Mouse (Mus musculus) limb, embryonic 13.5 days (tissue): ENCODE data around the gene Ubr2. TPM values are rescaled to one million over a fixed set of nuclear protein-coding genes. Genes with fewer than 3 reads are reported as not detected.

ENCODE experiments used
- ATAC-seq: fragments of 200-750 bp; cut with Nextera tagmentation; 2 replicates; pipeline ENCODE4 v1.8.0; 2017; ENCODE audit warnings: low read depth, moderate number of reproducible peaks, moderate TSS enrichment; ENCODE audit not compliant: low FRiP score
- H3K27ac ChIP-seq: fragments of 300-500 bp; sonication (generic); 2 replicates; pipeline ENCODE4 v1.5.1; 2015; ENCODE audit warnings: inconsistent platforms, mild to moderate bottlenecking, moderate library complexity
- H3K27me3 ChIP-seq: fragments of 300-500 bp; sonication (generic); 2 replicates; pipeline ENCODE4 v1.6.1; 2015; ENCODE audit warnings: mild to moderate bottlenecking, inconsistent platforms
- H3K36me3 ChIP-seq: fragments of 300-500 bp; sonication (generic); 2 replicates; pipeline ENCODE4 v1.6.1; 2015; ENCODE audit warnings: inconsistent platforms, mild to moderate bottlenecking, moderate library complexity
- H3K4me1 ChIP-seq: fragments of 300-500 bp; sonication (generic); 2 replicates; pipeline ENCODE4 v1.6.1; 2015; ENCODE audit warnings: inconsistent platforms
- H3K4me2 ChIP-seq: fragments of 300-500 bp; sonication (generic); replicated peaks from 2 replicates; pipeline ENCODE4 v1.6.1; 2015; ENCODE audit warnings: inconsistent platforms, mild to moderate bottlenecking, moderate library complexity
- H3K4me3 ChIP-seq: fragments of 300-500 bp; sonication (generic); 2 replicates; pipeline ENCODE4 v1.5.1; 2015; ENCODE audit warnings: moderate library complexity, mild to moderate bottlenecking, inconsistent platforms
- H3K9ac ChIP-seq: fragments of 300-500 bp; sonication (generic); 2 replicates; pipeline ENCODE4 v1.6.1; 2015; ENCODE audit warnings: mild to moderate bottlenecking, inconsistent platforms
- H3K9me3 ChIP-seq: fragments of 300-500 bp; sonication (generic); 2 replicates; pipeline ENCODE4 v1.6.1; 2016; ENCODE audit warnings: inconsistent platforms
- WGBS: fragments of 180-500 bp; shearing (Covaris S2); methylation state at CpG from one replicate; pipeline ENCODE4 v1.1.7; 2015; 5-methylcytosine and 5-hydroxymethylcytosine counted together
- polyA plus RNA-seq: library from polyadenylated mRNA; unstranded; fragments of >200 nt; fragmentation: Nextera tagmentation; extraction: Ambion mirVana; gene quantifications from 2 replicates; pipeline ENCODE4 v1.2.1, GENCODE M21; 2015

Ubr2 gene
- polyA plus RNA-seq, 1 experiment from 2014 or later: 18.0 TPM

GRCm38 (mm10) chr17:47024805-47025204 lies 14.4 kb upstream of the Ubr2 start:
- H3K27ac ChIP-seq: no peak overlapping the region
- no peak overlapping the region for H3K9ac ChIP-seq
- H3K36me3 ChIP-seq: no peaks in the 10 kb centered on the region
- no peaks in the 10 kb centered on the region for H3K4me1 ChIP-seq
- H3K27me3 ChIP-seq: no peaks in the 10 kb centered on the region
- WGBS: 77% methylated on average over 1 of the region's 1 CpGs
- no peak overlapping the region for H3K4me2 ChIP-seq
- H3K9me3 ChIP-seq: no peaks in the 10 kb centered on the region
- no peak overlapping the region for H3K4me3 ChIP-seq
- no peak for ATAC-seq

GRCm38 (mm10) chr17:47023369-47023768 lies 13.0 kb upstream of the Ubr2 start:
- 71% methylated on average over 1 of the region's 1 CpGs for WGBS
- H3K4me1 ChIP-seq: no peaks in the 10 kb centered on the region
- H3K9me3 ChIP-seq: no peaks in the 10 kb centered on the region

GRCm38 (mm10) chr17:47012896-47013295 lies 2.5 kb upstream of the Ubr2 start:
- Histone ChIP-seq H3K27me3 (0 out of 2 replicates have a peak, but pooled peaks cover 4% of the 10 kb centered on the region), H3K27ac (no peak overlapping the region), H3K9me3 (no peaks in the 10 kb centered on the region), H3K4me3 (no peak overlapping the region), H3K4me1 (peaks cover 13% of the 10 kb centered on the region), H3K9ac (no peak overlapping the region), H3K4me2 (no peak overlapping the region), H3K36me3 (no peaks in the 10 kb centered on the region)
- ATAC-seq: no peak
- 38% methylated on average over 11 of the region's 11 CpGs for whole genome bisulfite sequencing

More at GRCm38 (mm10) chr17:47023369-47023768, 13.0 kb upstream of the Ubr2 start:
- ATAC-seq: no peak
- Histone ChIP-seq H3K36me3 (no peaks in the 10 kb centered on the region), H3K4me2 (no peak overlapping the region), H3K27ac (no peak overlapping the region), H3K4me3 (no peak overlapping the region), H3K27me3 (no peaks in the 10 kb centered on the region), H3K9ac (no peak overlapping the region)

- 93% methylated on average over 1 of the region's 1 CpGs for WGBS
- H3K4me2 ChIP-seq: no peak overlapping the region
- no peak overlapping the region for H3K9ac ChIP-seq
- H3K27me3 ChIP-seq: 0 out of 2 replicates have a peak, but pooled peaks cover 4% of the 10 kb centered on the region
- no peak overlapping the region for H3K4me3 ChIP-seq
- no peak for ATAC-seq
- peaks cover 5% of the 10 kb centered on the region; the same call in 1 of the 2 replicates for H3K36me3 ChIP-seq
- no peak overlapping the region for H3K27ac ChIP-seq
- H3K9me3 ChIP-seq: no peaks in the 10 kb centered on the region
- H3K4me1 ChIP-seq: peaks cover 13% of the 10 kb centered on the region
Measured at GRCm38 (mm10) chr17:47011661-47012043, 1.3 kb upstream of the Ubr2 start.

- peak; percentile 70 for ATAC-seq
- Histone ChIP-seq H3K4me2 (peak overlapping the region; percentile 82), H3K9me3 (no peaks in the 10 kb centered on the region), H3K36me3 (peaks cover 6% of the 10 kb centered on the region; the same call in 1 of the 2 replicates), H3K27ac (peak overlapping the region; percentile 48; the same call in 1 of the 2 replicates), H3K4me1 (peaks cover 17% of the 10 kb centered on the region), H3K9ac (no peak overlapping the region), H3K27me3 (0 out of 2 replicates have a peak, but pooled peaks cover 4% of the 10 kb centered on the region), H3K4me3 (peak overlapping the region; percentile 98)
- 13% methylated on average over 25 of the region's 25 CpGs for WGBS
Measured at GRCm38 (mm10) chr17:47010722-47011660, 635 bp upstream of the Ubr2 start.

- H3K4me3 ChIP-seq: peak overlapping the region; percentile 98
- H3K27ac ChIP-seq: peak overlapping the region; percentile 93
- peaks cover 26% of the 10 kb centered on the region for H3K4me1 ChIP-seq
- 0 out of 2 replicates have a peak, but pooled peaks cover 4% of the 10 kb centered on the region for H3K27me3 ChIP-seq
- H3K9me3 ChIP-seq: no peaks in the 10 kb centered on the region
- H3K4me2 ChIP-seq: peak overlapping the region; percentile 82
- 1% methylated on average over 13 of the region's 13 CpGs for whole genome bisulfite sequencing
- peaks cover 6% of the 10 kb centered on the region; the same call in 1 of the 2 replicates for H3K36me3 ChIP-seq
- H3K9ac ChIP-seq: peak overlapping the region; percentile 98
- ATAC-seq: no peak
Measured at GRCm38 (mm10) chr17:47009546-47009897, 834 bp downstream of the Ubr2 start.

- H3K27ac ChIP-seq: 0 out of 2 replicates have a peak overlapping the region, but pooled peaks have one; percentile 93
- 27% methylated on average over 6 of the region's 6 CpGs for WGBS
Measured at GRCm38 (mm10) chr17:47009016-47009415, 1.3 kb downstream of the Ubr2 start.

GRCm38 (mm10) chr17:47008506-47008905 lies 1.9 kb downstream of the Ubr2 start:
- H3K4me2 ChIP-seq: peak overlapping the region; percentile 82
- H3K9me3 ChIP-seq: no peaks in the 10 kb centered on the region
- 32% methylated on average over 8 of the region's 8 CpGs for WGBS
- H3K27ac ChIP-seq: no peak overlapping the region
- H3K36me3 ChIP-seq: peaks cover 6% of the 10 kb centered on the region; the same call in 1 of the 2 replicates
- H3K4me3 ChIP-seq: peak overlapping the region; percentile 98
- peaks cover 26% of the 10 kb centered on the region for H3K4me1 ChIP-seq
- H3K9ac ChIP-seq: peak overlapping the region; percentile 98; the same call in 1 of the 2 replicates
- ATAC-seq: no peak
- no peaks in the 10 kb centered on the region for H3K27me3 ChIP-seq

More at GRCm38 (mm10) chr17:47009016-47009415, 1.3 kb downstream of the Ubr2 start:
- H3K36me3 ChIP-seq: peaks cover 6% of the 10 kb centered on the region; the same call in 1 of the 2 replicates
- H3K9ac ChIP-seq: peak overlapping the region; percentile 98
- ATAC-seq: no peak
- H3K27me3 ChIP-seq: 0 out of 2 replicates have a peak, but pooled peaks cover under 1% of the 10 kb centered on the region
- H3K4me1 ChIP-seq: peaks cover 26% of the 10 kb centered on the region
- peak overlapping the region; percentile 98 for H3K4me3 ChIP-seq
- H3K9me3 ChIP-seq: no peaks in the 10 kb centered on the region
- peak overlapping the region; percentile 82 for H3K4me2 ChIP-seq

GRCm38 (mm10) chr17:47006741-47007140 lies 3.6 kb downstream of the Ubr2 start:
- Histone ChIP-seq H3K4me2 (no peak overlapping the region), H3K9me3 (no peaks in the 10 kb centered on the region), H3K4me3 (no peak overlapping the region), H3K4me1 (peaks cover 26% of the 10 kb centered on the region), H3K9ac (no peak overlapping the region), H3K36me3 (peaks cover 6% of the 10 kb centered on the region; the same call in 1 of the 2 replicates), H3K27me3 (no peaks in the 10 kb centered on the region), H3K27ac (no peak overlapping the region)
- no peak for ATAC-seq
- WGBS: 90% methylated on average over 9 of the region's 9 CpGs

- no peak overlapping the region for H3K27ac ChIP-seq
- WGBS: 70% methylated on average over 7 of the region's 7 CpGs
- H3K36me3 ChIP-seq: peaks cover 6% of the 10 kb centered on the region; the same call in 1 of the 2 replicates
- H3K9ac ChIP-seq: no peak overlapping the region
- H3K4me1 ChIP-seq: peaks cover 26% of the 10 kb centered on the region
- H3K27me3 ChIP-seq: no peaks in the 10 kb centered on the region
- no peak overlapping the region for H3K4me3 ChIP-seq
- H3K9me3 ChIP-seq: no peaks in the 10 kb centered on the region
- ATAC-seq: no peak
- no peak overlapping the region for H3K4me2 ChIP-seq
Measured at GRCm38 (mm10) chr17:47005741-47006405, 4.5 kb downstream of the Ubr2 start.

- 87% methylated on average over 8 of the region's 8 CpGs for WGBS
- Histone ChIP-seq H3K36me3 (peaks cover 30% of the 10 kb centered on the region), H3K9me3 (no peaks in the 10 kb centered on the region)
Measured at GRCm38 (mm10) chr17:47003305-47003704, 7.1 kb downstream of the Ubr2 start.

GRCm38 (mm10) chr17:47002401-47002800 lies 8.0 kb downstream of the Ubr2 start:
- Histone ChIP-seq H3K9ac (no peak overlapping the region), H3K9me3 (no peaks in the 10 kb centered on the region), H3K4me3 (no peak overlapping the region), H3K27ac (no peak overlapping the region), H3K36me3 (peaks cover 39% of the 10 kb centered on the region), H3K4me2 (no peak overlapping the region), H3K27me3 (no peaks in the 10 kb centered on the region), H3K4me1 (peaks cover 13% of the 10 kb centered on the region; the same call in 1 of the 2 replicates)
- ATAC-seq: no peak
- 91% methylated on average over 5 of the region's 5 CpGs for WGBS

More at GRCm38 (mm10) chr17:47003305-47003704, 7.1 kb downstream of the Ubr2 start:
- no peak overlapping the region for H3K4me2 ChIP-seq
- no peak overlapping the region for H3K27ac ChIP-seq
- H3K9ac ChIP-seq: no peak overlapping the region
- H3K27me3 ChIP-seq: no peaks in the 10 kb centered on the region
- no peak overlapping the region for H3K4me3 ChIP-seq
- no peak for ATAC-seq
- peaks cover 17% of the 10 kb centered on the region for H3K4me1 ChIP-seq
